Mouse (Mus musculus) spleen, adult 2 months (tissue): Measurements from ENCODE around the gene Cped1. TPM values are rescaled to one million over a fixed set of nuclear protein-coding genes. Genes with fewer than 3 reads are reported as not detected.

ENCODE experiments used
- DNase-seq, 2 experiments: peaks; one replicate each; pipeline versions ENCODE4 v3.0.0 to v3.0.0-alpha.2; 2012 to 2021; ENCODE audit warnings: low spot score in 2 of 2, low read depth in 1 of 2
- H3K27ac ChIP-seq: fragments of 200-500 bp; 2 replicates; pipeline ENCODE4 v1.5.1; 2012; ENCODE audit warnings: low read length, inconsistent platforms; ENCODE audit not compliant: insufficient read depth
- H3K27me3 ChIP-seq: fragments of 200-500 bp; 2 replicates; pipeline ENCODE4 v1.6.1; 2012; ENCODE audit warnings: mild to moderate bottlenecking, moderate library complexity, low read length, inconsistent platforms; ENCODE audit not compliant: control insufficient read depth, insufficient read depth
- H3K36me3 ChIP-seq: fragments of 200-500 bp; 2 replicates; pipeline ENCODE4 v1.6.1; 2012; ENCODE audit warnings: mild to moderate bottlenecking, low read length, inconsistent platforms; ENCODE audit not compliant: control insufficient read depth, insufficient read depth
- H3K4me1 ChIP-seq: fragments of 200-500 bp; 2 replicates; pipeline ENCODE4 v1.6.1; 2011; ENCODE audit warnings: inconsistent platforms; ENCODE audit not compliant: control insufficient read depth, insufficient read depth, insufficient read length
- H3K4me3 ChIP-seq: fragments of 200-500 bp; 2 replicates; pipeline ENCODE4 v1.5.1; 2011; ENCODE audit warnings: mild to moderate bottlenecking, inconsistent platforms; ENCODE audit not compliant: insufficient read depth, insufficient read length; ENCODE audit errors: extremely low read depth
- CTCF ChIP-seq: fragments of 200-500 bp; IDR thresholded peaks from 2 replicates; pipeline ENCODE4 v1.5.1; 2011; ENCODE audit warnings: mild to moderate bottlenecking, inconsistent platforms; ENCODE audit not compliant: insufficient read depth, insufficient read length, insufficient replicate concordance; ENCODE audit errors: extremely low read depth
- POLR2A ChIP-seq: fragments of 200-500 bp; IDR thresholded peaks from 2 replicates; pipeline ENCODE4 v1.6.1; 2011; ENCODE audit warnings: low read depth, low read length, inconsistent platforms
- WGBS: fragments of 180-500 bp; shearing (Covaris S2); methylation state at CpG from one replicate; pipeline ENCODE4 v1.1.7; 2018; 5-methylcytosine and 5-hydroxymethylcytosine counted together
- polyA plus RNA-seq: library from polyadenylated mRNA; depleted of rRNA; stranded (reverse); fragments of >200 nt; gene quantifications from 2 replicates; pipeline ENCODE4 v1.2.3, GENCODE M21; 2012

The Cped1 gene
- polyA plus RNA-seq, 1 experiment, result 2.7 TPM

DNA sequence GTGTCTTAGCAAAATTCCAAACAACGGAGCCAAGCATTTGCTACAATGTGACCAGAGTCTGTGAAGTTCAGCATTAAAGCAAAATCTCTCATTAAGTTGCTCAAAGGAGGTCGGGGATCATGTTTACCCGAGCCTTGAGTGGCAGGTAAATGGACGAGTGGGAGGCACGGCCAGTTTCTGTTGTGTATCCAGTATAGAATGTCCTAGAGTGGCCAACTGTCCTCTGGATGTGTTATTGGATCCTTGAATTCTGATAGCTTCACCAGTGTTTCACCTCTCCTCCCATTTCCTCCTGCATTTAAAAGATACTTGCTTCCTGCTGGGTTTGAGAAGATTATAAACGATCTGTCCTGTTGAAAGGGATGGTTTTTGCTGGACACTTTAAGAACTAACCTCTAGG lies 14.4 kb downstream of the Cped1 start:
- H3K36me3 ChIP-seq, result no peaks in the 10 kb centered on the region
- no peak for DNase-seq
- no peaks in the 10 kb centered on the region for H3K4me1 ChIP-seq
- TF ChIP-seq CTCF, result no peak
- no peak for TF ChIP-seq POLR2A
- WGBS, result 77% methylated on average over 6 of the region's 6 CpGs
- no peak overlapping the region for H3K4me3 ChIP-seq
- H3K27ac ChIP-seq, result no peak overlapping the region
- H3K27me3 ChIP-seq, result no peaks in the 10 kb centered on the region; the same call in 1 of the 2 replicates

DNA sequence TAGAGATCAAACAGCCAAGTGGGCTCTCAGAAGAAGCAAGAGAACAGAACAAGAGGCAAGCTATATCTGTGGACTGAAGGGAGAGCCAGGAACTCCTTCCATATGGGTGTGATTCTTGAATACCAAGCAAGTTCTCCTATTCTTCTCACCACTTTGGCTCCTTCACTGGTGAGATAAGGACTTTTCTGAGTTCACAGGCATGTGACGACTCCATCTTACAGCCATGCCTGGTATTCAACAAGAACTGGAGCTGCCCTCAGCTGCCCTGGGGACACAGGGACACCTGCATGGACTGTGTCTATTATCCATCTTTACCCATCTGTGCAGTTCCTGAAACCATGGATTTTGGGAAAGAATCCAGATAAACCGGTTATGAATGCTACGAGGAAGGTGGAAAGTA lies 15.2 kb downstream of the Cped1 start:
- no peak overlapping the region for H3K4me3 ChIP-seq
- H3K27ac ChIP-seq, result no peak overlapping the region
- no peak for DNase-seq
- WGBS, result 88% methylated on average over 3 of the region's 3 CpGs
- no peaks in the 10 kb centered on the region for H3K36me3 ChIP-seq
- no peaks in the 10 kb centered on the region for H3K4me1 ChIP-seq
- TF ChIP-seq POLR2A, result no peak
- no peak for TF ChIP-seq CTCF
- H3K27me3 ChIP-seq, result no peaks in the 10 kb centered on the region; the same call in 1 of the 2 replicates

- TF ChIP-seq POLR2A (no peak), CTCF (no peak)
- Histone ChIP-seq H3K4me3 (no peak overlapping the region), H3K27me3 (no peaks in the 10 kb centered on the region; the same call in 1 of the 2 replicates), H3K36me3 (no peaks in the 10 kb centered on the region), H3K4me1 (no peaks in the 10 kb centered on the region), H3K27ac (no peak overlapping the region)
- 81% methylated on average over 5 of the region's 5 CpGs for WGBS
- DNase-seq, result no peak
Measured at GRCm38 (mm10) chr6:22001284-22001916, 15.7 kb downstream of the Cped1 start.

GRCm38 (mm10) chr6:22002521-22003199 lies 16.9 kb downstream of the Cped1 start:
- TF ChIP-seq CTCF (no peak), POLR2A (no peak)
- Histone ChIP-seq H3K36me3 (no peaks in the 10 kb centered on the region), H3K4me1 (no peaks in the 10 kb centered on the region), H3K27me3 (no peaks in the 10 kb centered on the region; the same call in 1 of the 2 replicates), H3K27ac (no peak overlapping the region), H3K4me3 (no peak overlapping the region)
- WGBS, result 63% methylated on average over 17 of the region's 17 CpGs
- DNase-seq, result no peak

GRCm38 (mm10) chr6:22003200-22003587 lies 17.5 kb downstream of the Cped1 start:
- no peak for DNase-seq
- H3K27ac ChIP-seq, result no peak overlapping the region
- no peak overlapping the region for H3K4me3 ChIP-seq
- no peaks in the 10 kb centered on the region for H3K36me3 ChIP-seq
- TF ChIP-seq CTCF (no peak), POLR2A (no peak)
- 35% methylated on average over 6 of the region's 6 CpGs for WGBS
- no peaks in the 10 kb centered on the region for H3K4me1 ChIP-seq
- H3K27me3 ChIP-seq, result no peaks in the 10 kb centered on the region; the same call in 1 of the 2 replicates

- Histone ChIP-seq H3K27me3 (no peaks in the 10 kb centered on the region; the same call in 1 of the 2 replicates), H3K4me3 (no peak overlapping the region), H3K36me3 (no peaks in the 10 kb centered on the region), H3K27ac (no peak overlapping the region), H3K4me1 (no peaks in the 10 kb centered on the region)
- WGBS, result 86% methylated on average over 10 of the region's 10 CpGs
- no peak for DNase-seq
- TF ChIP-seq CTCF (no peak), POLR2A (no peak)
Measured at GRCm38 (mm10) chr6:22003959-22004543, 18.3 kb downstream of the Cped1 start.
